Mouse (Mus musculus): Measurements from ENCODE around the gene Ecpas. TPM values are rescaled to one million over a fixed set of nuclear protein-coding genes. Genes with fewer than 3 reads are reported as not detected.

Gene Ecpas
- 100 to 1,000 TPM; 132 to 133 TPM for total RNA-seq (2021)
- long read RNA-seq, experiment 1, full-length matches to known transcripts, result 2 of 38 reads
- long read RNA-seq, experiment 1, partial matches to known transcripts, result 13 of 38 reads
- long read RNA-seq, experiment 1, other reads (novel, unspliced or antisense), result 23 of 38 reads
- long read RNA-seq, experiment 2, partial matches to known transcripts, result 7 of 20 reads
- long read RNA-seq, experiment 2, other reads (novel, unspliced or antisense), result 13 of 20 reads

- DNase-seq (ENCODE audit: low spot score in 2 of 2), result peak; percentile 68 to 82
Measured at GRCm38 (mm10) chr4:58912629-58913335, at the start of gene Ecpas. Ecpas (minus strand) TSS chr4:58912749.

GRCm38 (mm10) chr4:58961719-58962118 is 49.2 kb upstream of the Ecpas start:
- DNase-seq (ENCODE audit: low spot score in 2 of 2), result no peak

- DNase-seq (ENCODE audit: low spot score in 2 of 2), result no peak
Measured at GRCm38 (mm10) chr4:58952630-58953029, 40.1 kb upstream of the Ecpas start.

- no peak for DNase-seq (ENCODE audit: low spot score in 2 of 2)
Measured at GRCm38 (mm10) chr4:58948391-58948790, 35.8 kb upstream of the Ecpas start.

- DNase-seq (ENCODE audit: low spot score in 2 of 2), result peak; percentile 50 to 59
Measured at GRCm38 (mm10) chr4:58944695-58945094, 32.1 kb upstream of the Ecpas start.

- DNase-seq (ENCODE audit: low spot score in 2 of 2), result no peak
Measured at GRCm38 (mm10) chr4:58944206-58944553, 31.6 kb upstream of the Ecpas start.

GRCm38 (mm10) chr4:58943420-58944205 is 31.1 kb upstream of the Ecpas start, which contains the start of gene Zkscan16:
Zkscan16 (plus strand) TSS chr4:58943628.
- peak; percentile 91 to 92 for DNase-seq (ENCODE audit: low spot score in 2 of 2)

GRCm38 (mm10) chr4:58942942-58943341 is 30.4 kb upstream of the Ecpas start:
- DNase-seq (ENCODE audit: low spot score in 2 of 2), result no peak

GRCm38 (mm10) chr4:58941638-58942037 is 29.1 kb upstream of the Ecpas start:
- no peak for DNase-seq (ENCODE audit: low spot score in 2 of 2)

- DNase-seq (ENCODE audit: low spot score in 2 of 2), result no peak
Measured at GRCm38 (mm10) chr4:58935846-58936245, 23.3 kb upstream of the Ecpas start.

- no peak for DNase-seq (ENCODE audit: low spot score in 2 of 2)
Measured at GRCm38 (mm10) chr4:58934746-58935476, 22.4 kb upstream of the Ecpas start.

- no peak for DNase-seq (ENCODE audit: low spot score in 2 of 2)
Measured at GRCm38 (mm10) chr4:58934308-58934707, 21.8 kb upstream of the Ecpas start.

- no peak for DNase-seq (ENCODE audit: low spot score in 2 of 2)
Measured at GRCm38 (mm10) chr4:58932541-58932940, 20.0 kb upstream of the Ecpas start.

- DNase-seq (ENCODE audit: low spot score in 2 of 2), result no peak
Measured at GRCm38 (mm10) chr4:58927661-58928060, 15.1 kb upstream of the Ecpas start.

- no peak for DNase-seq (ENCODE audit: low spot score in 2 of 2)
Measured at GRCm38 (mm10) chr4:58926120-58926519, 13.6 kb upstream of the Ecpas start.

GRCm38 (mm10) chr4:58925664-58926063 is 13.1 kb upstream of the Ecpas start:
- DNase-seq (ENCODE audit: low spot score in 2 of 2), result no peak

- no peak for DNase-seq (ENCODE audit: low spot score in 2 of 2)
Measured at GRCm38 (mm10) chr4:58923933-58924332, 11.4 kb upstream of the Ecpas start.

- DNase-seq (ENCODE audit: low spot score in 2 of 2), result no peak
Measured at GRCm38 (mm10) chr4:58915081-58915826, 2.7 kb upstream of the Ecpas start.

GRCm38 (mm10) chr4:58913336-58914026 is 932 bp upstream of the Ecpas start:
- no peak for DNase-seq (ENCODE audit: low spot score in 2 of 2)
